Mouse (Mus musculus) lung, postnatal 0 days (tissue): ENCODE data around the gene Zfp217.

Experiments
- CTCF ChIP-seq: IDR thresholded peaks from 2 replicates; pipeline ENCODE4 v1.5.1; 2016; ENCODE audit warnings: antibody characterized with exemption, mild to moderate bottlenecking
- EP300 ChIP-seq: IDR thresholded peaks from 2 replicates; pipeline ENCODE4 v1.6.1; 2016; ENCODE audit warnings: antibody characterized with exemption, mild to moderate bottlenecking, control low read depth

- TF ChIP-seq CTCF, result no peak
- TF ChIP-seq EP300, result no peak
These were observed 45.3 kb upstream of the Zfp217 start for GRCm38 (mm10) chr2:170193211-170193610.
